Mouse (Mus musculus) MEL (cell line): ENCODE results near the gene Pid1. TPM values are rescaled to one million over a fixed set of nuclear protein-coding genes. Genes with fewer than 3 reads are reported as not detected.

ENCODE experiments used
- DNase-seq: peaks from one replicate; pipeline ENCODE4 v3.0.0; 2011; ENCODE audit warnings: low read depth, low spot score
- H3K27ac ChIP-seq: 2 replicates; pipeline ENCODE4 v1.5.1; 2012; ENCODE audit warnings: low read depth, mild to moderate bottlenecking, control low read depth, low read length, moderate library complexity; ENCODE audit not compliant: control insufficient read depth
- H3K27me3 ChIP-seq, 2 experiments: fragments of 150-350 bp in 1 of 2; sonication (generic) in 1 of 2; 2 replicates each; pipeline ENCODE4 v1.6.1; 2012; ENCODE audit warnings: low read length in 2 of 2, mild to moderate bottlenecking in 2 of 2, improper control_type of control experiment in 1 of 2, moderate library complexity in 1 of 2; ENCODE audit not compliant: insufficient read depth in 2 of 2, control insufficient read depth in 1 of 2
- H3K36me3 ChIP-seq, 2 experiments: 2 replicates each; pipeline ENCODE4 v1.6.1; 2012 to 2014; ENCODE audit warnings: low read length in 2 of 2, improper control_type of control experiment in 1 of 2, inconsistent platforms in 1 of 2, mild to moderate bottlenecking in 1 of 2; ENCODE audit not compliant: insufficient read depth in 2 of 2, control insufficient read depth in 1 of 2
- H3K4me1 ChIP-seq, 2 experiments: fragments of 150-350 bp in 1 of 2; sonication (generic) in 1 of 2; 2 replicates each; pipeline ENCODE4 v1.6.1; 2012; ENCODE audit warnings: low read length in 2 of 2, improper control_type of control experiment in 1 of 2, mild to moderate bottlenecking in 1 of 2; ENCODE audit not compliant: insufficient read depth in 2 of 2, control insufficient read depth in 1 of 2
- H3K4me3 ChIP-seq, 2 experiments: fragments of 150-350 bp in 1 of 2; sonication (generic) in 1 of 2; 2 replicates each; pipeline ENCODE4 v1.5.1; 2012; ENCODE audit warnings: low read depth in 2 of 2, low read length in 2 of 2, mild to moderate bottlenecking in 2 of 2, moderate library complexity in 2 of 2, control low read depth in 1 of 2, improper control_type of control experiment in 1 of 2; ENCODE audit not compliant: control insufficient read depth in 1 of 2, insufficient read depth in 1 of 2
- H3K79me2 ChIP-seq: 2 replicates; pipeline ENCODE4 v1.6.1; 2012; ENCODE audit warnings: mild to moderate bottlenecking, low read length, moderate library complexity; ENCODE audit not compliant: control insufficient read depth, poor library complexity, insufficient read depth
- H3K9ac ChIP-seq: 2 replicates; pipeline ENCODE4 v1.6.1; 2012; ENCODE audit warnings: low read depth, mild to moderate bottlenecking, control low read depth, low read length, moderate library complexity; ENCODE audit not compliant: control insufficient read depth, poor library complexity, severe bottlenecking
- H3K9me3 ChIP-seq: fragments of 150-350 bp; sonication (generic); replicated peaks from 2 replicates; pipeline ENCODE4 v1.6.1; 2012; ENCODE audit warnings: mild to moderate bottlenecking, low read length, improper control_type of control experiment, moderate library complexity; ENCODE audit not compliant: insufficient read depth
- BHLHE40 ChIP-seq: IDR thresholded peaks from 2 replicates; pipeline ENCODE4 v1.6.1; 2012; ENCODE audit warnings: low read depth, mild to moderate bottlenecking, inconsistent platforms, low read length, improper control_type of control experiment, borderline replicate concordance
- CHD1 ChIP-seq: IDR thresholded peaks from 2 replicates; pipeline ENCODE4 v1.6.1; 2012; ENCODE audit warnings: low read depth, mild to moderate bottlenecking, inconsistent platforms, low read length, improper control_type of control experiment
- ELF1 ChIP-seq: IDR thresholded peaks from 2 replicates; pipeline ENCODE4 v1.6.1; 2014; ENCODE audit warnings: low read depth, mild to moderate bottlenecking, inconsistent platforms, low read length, improper control_type of control experiment, moderate library complexity
- ETS1 ChIP-seq: IDR thresholded peaks from 2 replicates; pipeline ENCODE4 v1.6.1; 2012; ENCODE audit warnings: low read depth, mild to moderate bottlenecking, inconsistent platforms, low read length, improper control_type of control experiment, moderate library complexity
- GATA1 ChIP-seq: IDR thresholded peaks from 2 replicates; pipeline ENCODE4 v1.6.1; 2011; ENCODE audit warnings: low read depth, low read length, improper control_type of control experiment
- HCFC1 ChIP-seq: IDR thresholded peaks from 2 replicates; pipeline ENCODE4 v1.6.1; 2012; ENCODE audit warnings: low read depth, mild to moderate bottlenecking, inconsistent platforms, low read length, improper control_type of control experiment, moderate library complexity
- MXI1 ChIP-seq: IDR thresholded peaks from 2 replicates; pipeline ENCODE4 v1.6.1; 2011; ENCODE audit warnings: mild to moderate bottlenecking, low read depth, low read length, improper control_type of control experiment
- MYB ChIP-seq: IDR thresholded peaks from 2 replicates; pipeline ENCODE4 v1.6.1; 2011; ENCODE audit warnings: mild to moderate bottlenecking, low read depth, low read length, improper control_type of control experiment
- NELFE ChIP-seq: IDR thresholded peaks from 2 replicates; pipeline ENCODE4 v1.6.1; 2011; ENCODE audit warnings: low read depth, low read length, improper control_type of control experiment
- NRF1 ChIP-seq: IDR thresholded peaks from 2 replicates; pipeline ENCODE4 v1.6.1; 2014; ENCODE audit warnings: low read depth, mild to moderate bottlenecking, inconsistent platforms, low read length, improper control_type of control experiment, moderate library complexity; ENCODE audit not compliant: poor library complexity, insufficient read depth, severe bottlenecking
- POLR2AphosphoS2 ChIP-seq: IDR thresholded peaks from 2 replicates; pipeline ENCODE4 v1.6.1; 2011; ENCODE audit warnings: low read length, improper control_type of control experiment
- POLR2AphosphoS5 ChIP-seq: IDR thresholded peaks from 2 replicates; pipeline ENCODE4 v1.6.1; 2012; ENCODE audit warnings: low read depth, borderline replicate concordance, mild to moderate bottlenecking, inconsistent platforms, low read length, moderate library complexity, mixed read lengths
- RCOR1 ChIP-seq: IDR thresholded peaks from 2 replicates; pipeline ENCODE4 v1.6.1; 2012; ENCODE audit warnings: low read depth, mild to moderate bottlenecking, inconsistent platforms, low read length, improper control_type of control experiment
- SMC3 ChIP-seq: IDR thresholded peaks from 2 replicates; pipeline ENCODE4 v1.6.1; 2011; ENCODE audit warnings: low read depth, low read length, improper control_type of control experiment
- TBP ChIP-seq: IDR thresholded peaks from 2 replicates; pipeline ENCODE4 v1.8.0; 2011; ENCODE audit warnings: low read depth, low read length, improper control_type of control experiment
- UBTF ChIP-seq: IDR thresholded peaks from 2 replicates; pipeline ENCODE4 v1.6.1; 2012; ENCODE audit warnings: low read depth, mild to moderate bottlenecking, inconsistent platforms, low read length, improper control_type of control experiment, moderate library complexity, borderline replicate concordance; ENCODE audit not compliant: insufficient read depth
- ZKSCAN1 ChIP-seq: IDR thresholded peaks from 2 replicates; pipeline ENCODE4 v1.6.1; 2012; ENCODE audit warnings: low read depth, mild to moderate bottlenecking, inconsistent platforms, low read length, improper control_type of control experiment, moderate library complexity
- polyA plus RNA-seq, 2 experiments: library from polyadenylated mRNA; stranded (reverse) in 1 of 2; unstranded in 1 of 2; fragments of >175 nt in 1 of 2; fragments of >200 nt in 1 of 2; gene quantifications; 2 replicates each; pipeline versions ENCODE4 v1.2.1 to v1.2.4; 2012; ENCODE audit warnings: low replicate concordance in 2 of 2, low read depth in 1 of 2; ENCODE audit not compliant: insufficient read length in 2 of 2, insufficient read depth in 1 of 2, missing spikeins in 1 of 2
- total RNA-seq: library from RNA; depleted of rRNA; stranded (reverse); fragments of 300-350 nt; gene quantifications from 2 replicates; pipeline ENCODE4 v1.2.3, GENCODE M21; 2012

Pid1 gene
- total and polyA plus RNA-seq, 3 experiments: not detected

GRCm38 (mm10) chr1:84106756-84107155 is 257.2 kb downstream of the Pid1 start:
- H3K9ac ChIP-seq: no peak overlapping the region
- H3K27me3 ChIP-seq: no peaks in the 10 kb centered on the region
- H3K79me2 ChIP-seq: no peaks in the 10 kb centered on the region
- TF ChIP-seq BHLHE40: no peak
- TF ChIP-seq RCOR1: no peak
- TF ChIP-seq CHD1: no peak
- TF ChIP-seq POLR2AphosphoS2: no peak
- no peak for TF ChIP-seq SMC3
- no peak for TF ChIP-seq TBP
- no peak for TF ChIP-seq NELFE
- H3K4me1 ChIP-seq: no peaks in the 10 kb centered on the region
- H3K36me3 ChIP-seq: no peaks in the 10 kb centered on the region
- H3K4me3 ChIP-seq: no peak overlapping the region
- H3K27ac ChIP-seq: no peak overlapping the region
- DNase-seq: no peak
- H3K9me3 ChIP-seq: no peaks in the 10 kb centered on the region

- no peak overlapping the region for H3K4me3 ChIP-seq
- H3K4me1 ChIP-seq: no peaks in the 10 kb centered on the region
- no peaks in the 10 kb centered on the region for H3K9me3 ChIP-seq
- TF ChIP-seq ETS1 (no peak), NRF1 (no peak), POLR2AphosphoS5 (no peak), CHD1 (no peak), HCFC1 (no peak), MXI1 (no peak), RCOR1 (no peak), GATA1 (no peak), ZKSCAN1 (no peak), SMC3 (no peak), UBTF (no peak), ELF1 (no peak), MYB (no peak)
- H3K27ac ChIP-seq: no peak overlapping the region
- no peaks in the 10 kb centered on the region for H3K36me3 ChIP-seq
- DNase-seq: no peak
- H3K9ac ChIP-seq: no peak overlapping the region
- H3K79me2 ChIP-seq: no peaks in the 10 kb centered on the region
- H3K27me3 ChIP-seq: no peaks in the 10 kb centered on the region
These were observed 261.9 kb downstream of the Pid1 start for GRCm38 (mm10) chr1:84102052-84102451.
